Mouse (Mus musculus) kidney, postnatal 14 days (tissue): ENCODE results near the gene Fancf.
A peak's percentile ranks its signal among the peaks of the same experiment; 100 is the strongest.

Source experiments
- DNase-seq: peaks from one replicate; pipeline ENCODE4 v3.0.0; 2022; ENCODE audit warnings: mixed read lengths

Gene Fancf

GRCm38 (mm10) chr7:51831917-51832316, 30.1 kb downstream of the Fancf start:
- DNase-seq: peak; percentile 11

DNA sequence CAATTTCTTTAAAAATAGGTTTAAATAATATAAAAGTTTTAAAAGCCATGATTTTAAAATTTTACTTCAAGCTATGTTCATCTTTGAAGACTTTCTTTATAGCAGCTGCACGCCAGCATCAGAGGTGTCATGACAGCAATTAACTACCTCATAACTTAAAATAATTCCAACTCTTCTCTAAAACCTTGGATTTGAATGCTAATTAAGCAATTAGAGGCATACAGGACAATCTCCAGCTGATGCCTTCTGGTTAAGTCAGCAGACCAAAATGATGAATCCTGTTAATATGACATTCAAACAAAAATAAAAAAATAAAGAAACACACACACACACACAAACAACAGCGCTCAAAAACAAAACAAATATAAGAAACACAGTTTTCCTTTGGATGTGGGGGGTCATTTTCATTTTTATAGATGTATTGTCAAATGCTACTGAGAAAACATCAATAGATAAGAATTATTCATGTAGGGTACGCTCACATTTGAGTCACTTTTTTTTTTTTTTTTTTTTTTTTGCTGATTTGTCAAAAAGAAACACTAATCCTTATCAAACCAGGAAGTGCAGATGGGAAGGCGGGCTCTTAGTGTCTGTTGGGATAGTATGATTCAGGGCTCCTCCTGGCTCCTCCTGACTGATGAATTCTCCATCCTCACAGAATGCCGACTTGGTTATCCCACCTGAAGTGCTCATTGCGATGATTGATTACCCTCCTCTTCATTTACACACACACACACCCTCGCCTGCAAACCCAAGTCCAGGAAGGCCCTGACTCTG, 38.3 kb downstream of the Fancf start:
- DNase-seq: no peak

- DNase-seq: no peak
Observed at GRCm38 (mm10) chr7:51821467-51821866, 40.6 kb downstream of the Fancf start.

DNA sequence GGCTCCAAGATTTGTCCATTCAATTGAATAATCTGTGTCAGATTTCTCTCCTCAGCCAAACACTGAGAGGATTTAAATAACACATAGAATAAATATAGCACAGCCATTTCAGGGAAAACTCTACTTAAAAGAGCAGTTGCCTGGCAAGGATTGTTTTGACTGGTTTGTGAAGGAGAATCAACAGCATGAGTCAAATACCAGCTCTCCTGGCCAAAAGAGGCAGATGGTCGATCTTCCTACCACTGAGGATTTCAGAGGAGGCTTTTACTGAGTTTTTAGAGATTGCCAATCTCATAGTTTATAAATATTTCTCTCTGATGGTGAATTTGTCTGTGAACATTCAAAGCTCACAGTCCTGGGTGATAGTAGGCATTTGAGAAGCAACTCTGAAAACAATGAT, 42.2 kb downstream of the Fancf start:
- DNase-seq: no peak

DNA sequence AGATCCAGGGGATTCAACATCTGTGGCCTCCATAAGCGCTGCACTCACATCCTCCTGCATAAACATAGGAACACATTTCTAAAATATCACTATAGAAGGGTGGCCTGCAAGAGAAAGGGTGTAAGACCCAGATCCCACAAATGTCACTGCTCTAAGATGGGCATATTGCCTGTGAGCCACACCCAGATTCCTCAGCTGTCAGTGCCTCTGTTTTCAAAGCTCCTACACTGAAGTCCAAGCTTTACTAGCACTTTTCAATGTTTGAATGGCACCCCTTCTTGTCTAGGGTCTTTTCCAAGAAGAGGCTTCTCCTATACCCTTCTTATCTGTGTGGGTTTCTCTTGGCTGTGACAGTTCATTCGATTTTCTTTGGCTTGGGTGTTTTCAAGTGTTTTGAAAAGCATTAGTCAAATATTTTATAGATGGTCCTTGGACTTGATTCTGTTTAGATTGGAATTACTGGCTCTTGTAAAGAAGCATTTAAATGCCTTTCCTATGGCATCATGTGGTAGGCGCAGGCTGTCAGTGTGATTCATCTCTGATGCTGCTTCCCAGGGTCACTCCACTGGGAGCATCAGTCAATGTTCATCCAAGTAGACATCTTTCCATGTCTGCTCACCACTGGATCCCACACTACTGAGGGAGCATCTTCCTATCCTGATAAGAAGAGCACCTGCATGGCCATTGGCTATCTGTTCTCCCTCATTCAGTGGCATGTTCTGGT, 43.7 kb downstream of the Fancf start:
- DNase-seq: no peak

DNA sequence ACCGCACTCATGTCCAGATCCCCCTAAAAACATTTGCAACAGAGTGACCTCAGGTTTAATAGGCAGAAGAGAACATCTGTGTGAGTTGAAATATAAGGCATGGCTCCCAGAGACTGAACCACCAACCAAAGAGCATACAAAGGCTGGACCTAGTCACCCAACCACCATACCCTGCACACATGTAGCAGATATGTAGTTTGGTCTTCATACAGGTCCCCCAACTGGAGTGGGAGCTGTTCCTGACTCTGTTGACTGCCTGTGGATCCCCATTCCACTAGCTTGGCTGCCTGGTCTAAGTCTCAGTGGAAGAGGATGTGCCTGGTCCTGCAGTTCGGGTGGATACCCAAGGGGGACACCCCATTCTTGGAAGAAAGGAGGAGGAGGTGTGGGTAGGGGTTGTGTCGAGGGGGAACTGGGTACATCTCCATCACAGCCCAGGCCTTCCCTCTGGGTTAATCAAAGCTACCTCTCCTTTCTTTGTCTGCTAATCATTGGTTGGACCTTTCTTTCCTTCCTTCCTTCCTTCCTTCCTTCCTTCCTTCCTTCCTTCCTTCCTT, 45.7 kb downstream of the Fancf start:
- DNase-seq: no peak

DNA sequence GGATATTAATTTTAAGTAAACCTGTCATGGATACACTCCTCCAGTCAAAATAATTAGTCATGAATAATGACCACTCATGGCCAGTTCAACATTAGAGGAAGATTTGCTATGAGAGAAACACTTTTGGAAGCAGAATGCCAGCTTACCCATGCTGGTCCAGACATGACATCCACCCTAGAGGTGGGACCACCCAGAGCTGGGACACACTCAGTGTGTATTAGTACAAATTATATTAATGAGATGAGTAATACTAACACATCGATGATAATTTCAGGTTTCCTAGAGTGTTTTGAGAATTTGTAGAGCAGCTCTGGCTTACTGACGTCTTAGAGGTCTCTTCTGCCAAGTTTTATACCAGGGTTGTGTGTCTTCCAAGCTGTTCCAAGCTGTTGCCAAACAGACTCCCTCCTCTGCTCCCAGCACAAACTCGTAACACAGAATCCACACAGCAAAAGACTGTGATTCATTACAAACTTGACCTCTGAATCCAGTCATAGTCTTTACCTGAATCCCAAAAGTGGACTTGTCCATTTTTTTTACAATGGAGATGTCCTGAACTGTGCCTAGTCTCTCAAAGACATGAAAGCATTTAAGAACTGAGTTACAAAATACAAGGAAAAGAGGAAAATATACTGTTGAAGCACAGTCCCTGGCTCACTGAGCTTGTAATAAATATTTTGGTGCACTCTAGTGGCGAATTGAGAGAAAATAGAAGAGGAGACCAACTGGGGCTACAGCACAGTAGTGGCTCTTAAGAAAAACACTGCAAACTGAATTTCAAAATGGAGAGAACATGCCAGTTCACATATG, 46.4 kb downstream of the Fancf start:
- DNase-seq: no peak
